Mouse (Mus musculus): ENCODE results near the gene Nipbl. TPM values are rescaled to one million over a fixed set of nuclear protein-coding genes. Genes with fewer than 3 reads are reported as not detected.
"Not testable (repeated sequence)": the region's sequence is repeated elsewhere in the genome, so short reads cannot be mapped to it uniquely, and the experiment has no call there.

Nipbl gene
- total and polyA plus RNA-seq, 2 experiments from 2014 or later: 10.7 to 15.2 TPM

DNA sequence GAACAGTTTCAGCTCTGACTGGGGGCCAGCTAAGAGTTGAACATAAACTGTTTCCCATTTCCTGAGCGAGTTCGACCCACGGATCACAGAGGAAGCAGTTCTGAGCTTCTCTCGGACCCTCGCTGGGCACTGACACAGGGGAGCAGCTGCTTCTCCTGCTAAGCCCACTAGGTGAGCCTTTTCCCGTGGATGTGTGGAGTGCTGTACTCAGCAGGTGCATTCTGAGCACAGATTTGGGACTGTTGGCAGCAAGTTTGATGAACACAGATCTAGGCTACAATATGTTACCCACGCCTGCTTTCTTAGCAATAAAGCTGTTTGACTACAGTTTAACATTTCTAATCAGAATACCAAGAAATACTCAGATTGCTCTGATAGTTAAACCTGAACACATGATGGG, 162.6 kb downstream of the Nipbl start:
- ATAC-seq (ENCODE audit: low FRiP score) (no peak), DNase-seq (ENCODE audit: low spot score) (no peak)
- H3K27me3 ChIP-seq (ENCODE audit: insufficient read depth, low read length): no peaks in the 10 kb centered on the region
- H3K4me3 ChIP-seq (ENCODE audit: low read depth, low read length): no peak overlapping the region
- no peaks in the 10 kb centered on the region for H3K4me1 ChIP-seq (ENCODE audit: insufficient read depth, low read length)
- no peak overlapping the region for H3K27ac ChIP-seq (ENCODE audit: low read depth, low read length)
- H3K9ac ChIP-seq (replicated peaks; ENCODE audit: low read length, poor library complexity, severe bottlenecking): no peak overlapping the region
- TF ChIP-seq CTCF (IDR thresholded peaks at IDR 0.05): no peak
- H3K9me3 ChIP-seq (ENCODE audit: low read length): no peaks in the 10 kb centered on the region
- no peaks in the 10 kb centered on the region for H3K36me3 ChIP-seq (ENCODE audit: insufficient read depth, low read length)
- H3K4me2 ChIP-seq (ENCODE audit: low read depth, low read length, poor library complexity, severe bottlenecking): no peak overlapping the region
- whole genome bisulfite sequencing: 72% methylated on average over 7 of the region's 7 CpGs

DNA sequence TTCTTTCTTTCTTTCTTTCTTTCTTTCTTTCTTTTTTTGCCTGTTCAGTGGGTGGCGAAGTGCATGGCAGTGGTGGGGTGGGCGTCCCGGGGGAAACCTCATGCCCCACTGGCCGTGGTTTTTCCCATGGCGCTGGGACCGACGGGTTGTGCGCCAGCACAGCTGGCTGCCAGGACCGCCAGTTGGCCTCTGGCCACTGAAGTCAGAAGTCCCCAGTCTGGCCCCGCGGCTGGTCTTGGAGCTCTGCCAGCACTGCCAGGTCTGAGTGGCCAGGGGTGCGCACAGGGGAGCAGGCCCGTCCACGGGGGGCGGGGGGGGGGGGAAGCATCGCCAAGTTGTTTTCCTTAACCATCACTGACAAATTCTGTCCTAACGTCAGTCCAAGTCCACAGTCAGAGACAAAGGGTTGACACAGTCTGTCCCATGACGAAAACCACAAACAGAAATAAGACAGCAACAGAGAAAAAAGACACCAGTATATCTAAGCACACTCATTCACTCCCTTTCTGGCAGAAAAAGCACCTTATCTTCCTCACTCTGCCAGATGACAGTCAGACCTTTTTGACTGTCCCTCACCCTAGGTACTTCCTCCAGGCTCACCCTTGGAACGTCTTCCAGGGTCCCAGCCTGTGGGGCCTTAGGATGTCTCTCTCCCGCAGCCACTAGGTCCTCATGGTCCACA, 164.2 kb downstream of the Nipbl start:
- no peak overlapping the region for H3K27ac ChIP-seq (ENCODE audit: low read depth, low read length)
- no peaks in the 10 kb centered on the region for H3K36me3 ChIP-seq (ENCODE audit: insufficient read depth, low read length)
- no peak for TF ChIP-seq CTCF (IDR thresholded peaks at IDR 0.05)
- H3K4me3 ChIP-seq (ENCODE audit: low read depth, low read length): peak overlapping the region; percentile 24; the same call in 1 of the 2 replicates
- H3K4me2 ChIP-seq (ENCODE audit: low read depth, low read length, poor library complexity, severe bottlenecking): peak overlapping the region; percentile 54
- no peak overlapping the region for H3K9ac ChIP-seq (replicated peaks; ENCODE audit: low read length, poor library complexity, severe bottlenecking)
- no peaks in the 10 kb centered on the region for H3K4me1 ChIP-seq (ENCODE audit: insufficient read depth, low read length)
- no peaks in the 10 kb centered on the region for H3K9me3 ChIP-seq (ENCODE audit: low read length)
- 64% methylated on average over 20 of the region's 20 CpGs for WGBS
- ATAC-seq (ENCODE audit: low FRiP score) (peak; percentile 68; the same call in 1 of the 2 replicates), DNase-seq (ENCODE audit: low spot score) (peak; percentile 50)
- no peaks in the 10 kb centered on the region for H3K27me3 ChIP-seq (ENCODE audit: insufficient read depth, low read length)

DNA sequence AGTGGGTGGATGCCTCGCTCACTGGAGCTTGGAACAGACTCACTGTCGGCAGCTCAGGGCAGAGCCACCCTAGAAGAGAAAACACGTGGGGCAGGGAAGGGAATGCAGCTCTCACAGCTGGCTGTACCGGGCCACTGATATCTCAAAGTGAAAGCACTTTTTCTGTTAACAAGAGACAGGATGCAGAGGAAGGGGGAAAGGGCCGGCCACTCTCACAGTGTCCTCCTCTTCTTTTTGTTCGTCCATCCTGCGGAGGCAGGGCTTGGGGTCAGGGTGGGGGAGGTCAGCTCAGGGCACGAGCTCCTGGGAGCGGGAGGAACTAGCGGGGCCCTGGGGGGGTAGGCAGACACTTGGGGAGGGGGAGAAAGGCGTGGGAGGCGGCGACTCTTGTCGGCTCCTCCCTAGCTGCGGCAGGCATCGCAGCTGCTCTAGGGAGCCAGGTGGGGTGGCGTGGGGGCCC, 164.9 kb downstream of the Nipbl start:
- H3K4me2 ChIP-seq (ENCODE audit: low read depth, low read length, poor library complexity, severe bottlenecking): peak overlapping the region; percentile 54
- H3K9ac ChIP-seq (replicated peaks; ENCODE audit: low read length, poor library complexity, severe bottlenecking): no peak overlapping the region
- no peaks in the 10 kb centered on the region for H3K4me1 ChIP-seq (ENCODE audit: insufficient read depth, low read length)
- DNase-seq (ENCODE audit: low spot score) (no peak), ATAC-seq (ENCODE audit: low FRiP score) (no peak)
- no peak overlapping the region for H3K27ac ChIP-seq (ENCODE audit: low read depth, low read length)
- no peak for TF ChIP-seq CTCF (IDR thresholded peaks at IDR 0.05)
- H3K4me3 ChIP-seq (ENCODE audit: low read depth, low read length): peak overlapping the region; percentile 24
- no peaks in the 10 kb centered on the region for H3K36me3 ChIP-seq (ENCODE audit: insufficient read depth, low read length)
- H3K27me3 ChIP-seq (ENCODE audit: insufficient read depth, low read length): no peaks in the 10 kb centered on the region
- WGBS: 39% methylated on average over 15 of the region's 17 CpGs
- no peaks in the 10 kb centered on the region for H3K9me3 ChIP-seq (ENCODE audit: low read length)

DNA sequence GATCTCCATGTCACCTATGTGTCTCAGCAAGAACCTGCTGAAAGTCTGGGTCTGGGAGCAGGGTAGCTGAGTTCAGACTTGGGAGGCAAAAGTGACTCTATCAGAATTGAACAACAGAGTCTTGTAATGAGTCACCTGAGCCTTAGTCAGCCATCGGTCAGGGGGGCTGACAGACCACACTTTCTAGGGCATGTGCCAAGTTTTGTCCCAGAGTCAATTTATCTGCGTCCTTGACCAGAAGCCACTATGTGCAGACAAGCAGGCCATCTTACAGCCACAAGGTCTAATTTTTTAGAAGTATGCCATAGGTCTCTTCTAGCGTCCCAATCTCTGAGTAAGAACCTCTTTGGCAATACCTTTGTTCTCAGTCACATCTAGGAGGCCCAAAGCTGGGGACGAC, 166.3 kb downstream of the Nipbl start:
- not testable (repeated sequence) for H3K36me3 ChIP-seq (ENCODE audit: insufficient read depth, low read length); DNase-seq (ENCODE audit: low spot score); H3K4me1 ChIP-seq (ENCODE audit: insufficient read depth, low read length); H3K4me3 ChIP-seq (ENCODE audit: low read depth, low read length); H3K9ac ChIP-seq (replicated peaks; ENCODE audit: low read length, poor library complexity, severe bottlenecking); H3K27ac ChIP-seq (ENCODE audit: low read depth, low read length); H3K27me3 ChIP-seq (ENCODE audit: insufficient read depth, low read length); ATAC-seq (ENCODE audit: low FRiP score); H3K9me3 ChIP-seq (ENCODE audit: low read length); H3K4me2 ChIP-seq (ENCODE audit: low read depth, low read length, poor library complexity, severe bottlenecking)
- WGBS: 92% methylated on average over 4 of the region's 4 CpGs

DNA sequence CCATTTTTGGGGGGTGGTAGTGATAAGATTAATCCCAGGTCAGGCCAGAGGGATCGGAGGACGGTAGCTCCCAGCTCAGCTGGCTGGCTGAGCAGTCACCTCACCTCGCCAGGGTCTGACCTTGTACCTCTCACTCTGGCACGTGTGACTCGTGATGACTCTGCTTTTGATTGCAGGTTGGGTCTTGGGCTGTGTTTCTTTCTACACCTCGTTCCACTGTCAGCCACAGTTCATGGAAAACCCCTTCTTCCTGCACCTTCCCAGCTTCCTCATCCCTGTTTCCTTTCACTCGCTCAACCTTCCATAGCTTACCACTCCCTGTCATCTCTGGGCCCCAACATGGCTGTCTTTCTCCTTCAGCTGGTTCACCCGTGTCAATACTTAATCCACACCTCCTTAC, 172.3 kb downstream of the Nipbl start:
- Histone ChIP-seq H3K4me3 (ENCODE audit: low read depth, low read length) (no peak overlapping the region), H3K36me3 (ENCODE audit: insufficient read depth, low read length) (peaks cover 46% of the 10 kb centered on the region), H3K4me1 (ENCODE audit: insufficient read depth, low read length) (no peaks in the 10 kb centered on the region), H3K27ac (ENCODE audit: low read depth, low read length) (no peak overlapping the region), H3K9ac (replicated peaks; ENCODE audit: low read length, poor library complexity, severe bottlenecking) (no peak overlapping the region), H3K27me3 (ENCODE audit: insufficient read depth, low read length) (no peaks in the 10 kb centered on the region), H3K4me2 (ENCODE audit: low read depth, low read length, poor library complexity, severe bottlenecking) (no peak overlapping the region), H3K9me3 (ENCODE audit: low read length) (no peaks in the 10 kb centered on the region)
- WGBS: 91% methylated on average over 8 of the region's 8 CpGs
- TF ChIP-seq CTCF (IDR thresholded peaks at IDR 0.05): no peak
- no peak for ATAC-seq (ENCODE audit: low FRiP score)
- no peak for DNase-seq (ENCODE audit: low spot score)

DNA sequence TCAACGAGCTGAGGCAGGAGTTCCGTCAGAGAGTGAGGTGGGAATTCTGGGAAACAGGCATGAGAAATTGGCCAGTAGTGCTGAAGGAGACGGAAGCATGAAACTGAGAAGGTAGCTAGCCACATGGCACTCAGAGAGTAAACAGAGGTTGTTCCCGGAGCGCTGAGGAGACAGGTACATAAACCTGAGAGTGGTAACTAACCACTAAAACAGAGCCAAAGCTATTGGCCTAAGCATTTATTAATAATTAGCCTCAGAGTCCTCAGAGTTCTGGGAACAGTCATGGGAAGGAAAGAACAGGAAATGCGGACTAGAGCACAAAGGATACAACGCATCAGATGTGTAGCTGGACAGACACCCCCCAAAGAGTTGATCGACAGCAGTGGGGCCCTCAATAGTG, 176.0 kb downstream of the Nipbl start:
- WGBS: 92% methylated on average over 8 of the region's 8 CpGs
- Histone ChIP-seq H3K27me3 (ENCODE audit: insufficient read depth, low read length) (no peaks in the 10 kb centered on the region), H3K4me1 (ENCODE audit: insufficient read depth, low read length) (no peaks in the 10 kb centered on the region), H3K36me3 (ENCODE audit: insufficient read depth, low read length) (peaks cover 56% of the 10 kb centered on the region), H3K9ac (replicated peaks; ENCODE audit: low read length, poor library complexity, severe bottlenecking) (no peak overlapping the region), H3K4me3 (ENCODE audit: low read depth, low read length) (no peak overlapping the region), H3K4me2 (ENCODE audit: low read depth, low read length, poor library complexity, severe bottlenecking) (no peak overlapping the region), H3K9me3 (ENCODE audit: low read length) (no peaks in the 10 kb centered on the region), H3K27ac (ENCODE audit: low read depth, low read length) (no peak overlapping the region)
- ATAC-seq (ENCODE audit: low FRiP score) (no peak), DNase-seq (ENCODE audit: low spot score) (no peak)
- no peak for TF ChIP-seq CTCF (IDR thresholded peaks at IDR 0.05)
